Mouse (Mus musculus) liver, embryonic 14.5 days (tissue): Measurements from ENCODE around the gene Gpr146. TPM values are rescaled to one million over a fixed set of nuclear protein-coding genes. Genes with fewer than 3 reads are reported as not detected.

Experiments used
- ATAC-seq: fragments of 200-750 bp; cut with Nextera tagmentation; 2 replicates; pipeline ENCODE4 v1.8.0; 2017; ENCODE audit warnings: moderate number of reproducible peaks, mild to moderate bottlenecking, moderate library complexity; ENCODE audit not compliant: insufficient read depth
- DNase-seq, 3 experiments: peaks; one replicate each; pipeline ENCODE4 v3.0.0-alpha.2; 2012 to 2013; ENCODE audit warnings: low read depth in 3 of 3, low spot score in 3 of 3
- H3K27ac ChIP-seq: fragments of 300-500 bp; sonication (generic); 2 replicates; pipeline ENCODE4 v1.5.1; 2014; ENCODE audit warnings: moderate library complexity, mild to moderate bottlenecking, control low read depth, inconsistent platforms
- H3K27me3 ChIP-seq: fragments of 300-500 bp; sonication (generic); 2 replicates; pipeline ENCODE4 v1.6.1; 2014; ENCODE audit warnings: mild to moderate bottlenecking, low read length, moderate library complexity; ENCODE audit not compliant: control insufficient read depth, insufficient read depth
- H3K36me3 ChIP-seq: fragments of 300-500 bp; sonication (generic); replicated peaks from 2 replicates; pipeline ENCODE4 v1.6.1; 2014; ENCODE audit warnings: low read depth; ENCODE audit not compliant: control insufficient read depth, insufficient read depth
- H3K4me1 ChIP-seq, 2 experiments: fragments of 200-500 bp in 1 of 2; fragments of 300-500 bp in 1 of 2; sonication (generic) in 1 of 2; replicated peaks; 2 replicates each; pipeline ENCODE4 v1.6.1; 2012 to 2014; ENCODE audit warnings: antibody characterized with exemption in 1 of 2, inconsistent platforms in 1 of 2, low read length in 1 of 2; ENCODE audit not compliant: control insufficient read depth in 2 of 2, insufficient read depth in 2 of 2
- H3K4me2 ChIP-seq: fragments of 300-500 bp; sonication (generic); 2 replicates; pipeline ENCODE4 v1.6.1; 2014; ENCODE audit warnings: low read depth, mild to moderate bottlenecking, control low read depth, moderate library complexity
- H3K4me3 ChIP-seq, 2 experiments: fragments of 200-500 bp in 1 of 2; fragments of 300-500 bp in 1 of 2; sonication (generic) in 1 of 2; 2 replicates each; pipeline ENCODE4 v1.5.1; 2012 to 2014; ENCODE audit warnings: low read depth in 2 of 2, low read length in 2 of 2, mild to moderate bottlenecking in 2 of 2, control low read depth in 1 of 2, inconsistent platforms in 1 of 2, moderate library complexity in 1 of 2; ENCODE audit not compliant: insufficient read depth in 1 of 2
- H3K9ac ChIP-seq: fragments of 300-500 bp; sonication (generic); replicated peaks from 2 replicates; pipeline ENCODE4 v1.6.1; 2014; ENCODE audit warnings: mild to moderate bottlenecking, control low read depth, moderate library complexity
- H3K9me3 ChIP-seq: fragments of 300-500 bp; sonication (generic); 2 replicates; pipeline ENCODE4 v1.6.1; 2016; ENCODE audit warnings: low read length, mixed read lengths; ENCODE audit not compliant: control insufficient read depth
- CTCF ChIP-seq: IDR thresholded peaks from 2 replicates; pipeline ENCODE4 v1.5.1; 2016; ENCODE audit warnings: antibody characterized with exemption, low read depth, control low read depth
- EP300 ChIP-seq: IDR thresholded peaks from 2 replicates; pipeline ENCODE4 v1.6.1; 2016; ENCODE audit warnings: antibody characterized with exemption, low read depth
- WGBS: fragments of 180-500 bp; shearing (Covaris S2); extraction: QIAGEN DNeasy Blood & Tissue Kit; methylation state at CpG from one replicate; pipeline ENCODE4 v1.1.7; 2014; ENCODE audit not compliant: insufficient replicate concordance; 5-methylcytosine and 5-hydroxymethylcytosine counted together
- polyA plus RNA-seq, 2 experiments: library from polyadenylated mRNA; depleted of rRNA in 1 of 2; stranded (reverse) in 1 of 2; unstranded in 1 of 2; fragments of >200 nt; fragmentation: Nextera tagmentation in 1 of 2; extraction: Ambion mirVana in 1 of 2; gene quantifications; 2 replicates each; pipeline versions ENCODE4 v1.2.1 to v1.2.3; 2012 to 2014

Gene Gpr146
- polyA plus RNA-seq, 2 experiments, result 14.6 to 18.4 TPM

- H3K36me3 ChIP-seq, result no peaks in the 10 kb centered on the region
- H3K9me3 ChIP-seq, result no peaks in the 10 kb centered on the region
- peak overlapping the region; percentile 49 for H3K4me2 ChIP-seq
- TF ChIP-seq CTCF (no peak), EP300 (no peak)
- H3K27ac ChIP-seq, result peak overlapping the region; percentile 47
- H3K4me1 ChIP-seq, result peaks cover 30 to 38% of the 10 kb centered on the region in 2 experiments
- peak; percentile 45 for ATAC-seq
- no peak overlapping the region for H3K9ac ChIP-seq
- H3K4me3 ChIP-seq, result no peak overlapping the region; a peak in 1 of 4 replicates
- no peak for DNase-seq
- no peaks in the 10 kb centered on the region for H3K27me3 ChIP-seq
- 40% methylated on average over 6 of the region's 6 CpGs for WGBS
Measured at GRCm38 (mm10) chr5:139349713-139350112, 27.8 kb upstream of the Gpr146 start.

GRCm38 (mm10) chr5:139351134-139351533 lies 26.4 kb upstream of the Gpr146 start, which contains the start of gene Cox19:
Gene Cox19, minus strand, starts transcription at chr5:139351418.
- H3K36me3 ChIP-seq, result no peaks in the 10 kb centered on the region
- DNase-seq (no peak), ATAC-seq (no peak)
- peaks cover 24 to 31% of the 10 kb centered on the region in 2 experiments for H3K4me1 ChIP-seq
- WGBS, result 39% methylated on average over 5 of the region's 5 CpGs
- no peak within 1 kb of the TSS for H3K4me3 ChIP-seq
- no peak within 1 kb of the TSS; the same call in 1 of the 2 replicates for H3K9ac ChIP-seq
- TF ChIP-seq EP300 (no peak), CTCF (no peak)
- H3K9me3 ChIP-seq, result no peaks in the 10 kb centered on the region
- no peaks in the 10 kb centered on the region for H3K27me3 ChIP-seq
- no peak within 1 kb of the TSS for H3K4me2 ChIP-seq
- H3K27ac ChIP-seq, result no peak within 1 kb of the TSS

GRCm38 (mm10) chr5:139351628-139352027 lies 25.9 kb upstream of the Gpr146 start:
- DNase-seq (no peak), ATAC-seq (no peak)
- no peak overlapping the region for H3K27ac ChIP-seq
- H3K9ac ChIP-seq, result no peak overlapping the region; the same call in 1 of the 2 replicates
- WGBS, result 25% methylated on average over 8 of the region's 8 CpGs
- TF ChIP-seq EP300 (no peak), CTCF (no peak)
- H3K9me3 ChIP-seq, result no peaks in the 10 kb centered on the region
- H3K36me3 ChIP-seq, result no peaks in the 10 kb centered on the region
- H3K4me2 ChIP-seq, result no peak overlapping the region
- peaks cover 24 to 31% of the 10 kb centered on the region in 2 experiments for H3K4me1 ChIP-seq
- no peak overlapping the region for H3K4me3 ChIP-seq
- H3K27me3 ChIP-seq, result no peaks in the 10 kb centered on the region

GRCm38 (mm10) chr5:139352317-139352716 lies 25.2 kb upstream of the Gpr146 start, which contains the start of gene Cyp2w1:
Gene Cyp2w1, plus strand, starts transcription at chr5:139352617.
- ATAC-seq (no peak), DNase-seq (no peak)
- H3K4me2 ChIP-seq, result no peak within 1 kb of the TSS
- no peak for TF ChIP-seq CTCF
- no peak for TF ChIP-seq EP300
- peaks cover 24 to 31% of the 10 kb centered on the region in 2 experiments for H3K4me1 ChIP-seq
- no peaks in the 10 kb centered on the region for H3K36me3 ChIP-seq
- H3K9me3 ChIP-seq, result no peaks in the 10 kb centered on the region
- no peak within 1 kb of the TSS for H3K27ac ChIP-seq
- H3K4me3 ChIP-seq, result no peak within 1 kb of the TSS
- no peak within 1 kb of the TSS; the same call in 1 of the 2 replicates for H3K9ac ChIP-seq
- no peaks in the 10 kb centered on the region for H3K27me3 ChIP-seq
- WGBS, result 45% methylated on average over 6 of the region's 6 CpGs

- Histone ChIP-seq H3K4me3 (no peak overlapping the region), H3K9me3 (no peaks in the 10 kb centered on the region), H3K36me3 (no peaks in the 10 kb centered on the region), H3K9ac (no peak overlapping the region), H3K4me1 (peaks cover 24 to 29% of the 10 kb centered on the region in 2 experiments), H3K27ac (no peak overlapping the region), H3K4me2 (no peak overlapping the region), H3K27me3 (no peaks in the 10 kb centered on the region)
- DNase-seq (peak in 1 of 3 experiments; percentile 53), ATAC-seq (peak; percentile 25; the same call in 1 of the 2 replicates)
- 45% methylated on average over 10 of the region's 10 CpGs for WGBS
- no peak for TF ChIP-seq EP300
- TF ChIP-seq CTCF, result peak; percentile 61
Measured at GRCm38 (mm10) chr5:139353496-139353895, 24.0 kb upstream of the Gpr146 start.
